Mouse (Mus musculus): ENCODE measurements around the gene Tenm2.

The Tenm2 gene

DNA sequence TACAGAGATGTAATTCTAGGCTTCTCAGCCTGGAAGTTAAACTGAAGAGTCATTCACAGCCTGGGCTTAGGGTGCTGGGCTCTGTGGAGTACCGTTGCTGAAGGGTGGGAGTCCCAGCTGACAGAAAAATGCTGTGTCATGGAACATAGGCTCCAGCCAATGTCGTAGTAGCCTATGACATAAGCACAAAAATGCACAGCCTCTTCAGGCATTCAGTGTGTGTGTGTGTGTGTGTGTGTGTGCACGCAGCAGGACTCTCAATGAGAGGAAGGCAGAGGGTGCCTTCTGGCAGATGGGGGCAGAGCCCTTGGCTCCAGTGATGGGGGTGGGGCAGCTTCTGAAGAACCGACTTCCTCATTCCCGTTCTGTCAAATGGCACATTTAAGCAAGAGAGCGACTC is 1083.5 kb downstream of the Tenm2 start:
- TF ChIP-seq GATA4 (IDR thresholded peaks at IDR 0.05; ENCODE audit: insufficient replicate concordance, low read length): no peak

DNA sequence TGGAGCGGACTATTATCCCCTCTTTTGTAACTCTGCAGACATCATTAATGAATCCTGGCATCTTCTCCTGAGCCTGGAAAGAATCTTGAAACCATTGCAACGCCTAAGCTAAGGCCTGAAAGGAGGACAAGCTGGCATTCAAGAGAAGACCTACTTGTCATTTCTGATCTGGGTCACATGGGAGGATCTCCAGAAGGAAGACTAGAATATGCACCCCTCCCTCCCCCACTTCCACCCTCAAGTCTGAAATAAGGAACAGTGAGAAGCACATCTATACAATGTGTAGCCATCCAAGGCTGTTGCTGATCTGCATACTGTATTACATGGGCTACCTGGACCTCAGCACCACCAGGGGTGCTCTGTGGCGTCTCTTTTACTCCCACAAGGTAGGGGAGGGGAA is 1086.7 kb downstream of the Tenm2 start:
- TF ChIP-seq GATA4 (IDR thresholded peaks at IDR 0.05; ENCODE audit: insufficient replicate concordance, low read length): no peak

DNA sequence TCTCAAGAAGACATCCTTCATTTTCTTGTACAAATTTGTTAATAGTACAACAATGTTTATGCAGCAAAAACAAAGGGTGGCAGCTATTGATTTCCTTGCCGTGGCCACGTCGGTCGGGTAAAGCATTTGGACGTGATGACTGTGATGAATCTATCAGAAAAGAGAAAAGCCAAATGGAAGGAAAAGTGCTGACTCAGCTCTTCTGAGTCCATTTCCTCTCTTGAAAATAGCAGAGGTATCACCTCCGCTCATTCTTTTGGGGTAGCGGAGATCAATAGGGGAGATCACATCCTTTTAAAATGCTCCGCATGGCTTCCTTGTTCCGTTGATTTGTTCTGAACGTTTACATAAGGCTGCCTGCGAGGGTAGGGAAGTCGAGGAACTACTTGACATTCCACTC is 1090.7 kb downstream of the Tenm2 start:
- no peak for TF ChIP-seq GATA4 (IDR thresholded peaks at IDR 0.05; ENCODE audit: insufficient replicate concordance, low read length)

DNA sequence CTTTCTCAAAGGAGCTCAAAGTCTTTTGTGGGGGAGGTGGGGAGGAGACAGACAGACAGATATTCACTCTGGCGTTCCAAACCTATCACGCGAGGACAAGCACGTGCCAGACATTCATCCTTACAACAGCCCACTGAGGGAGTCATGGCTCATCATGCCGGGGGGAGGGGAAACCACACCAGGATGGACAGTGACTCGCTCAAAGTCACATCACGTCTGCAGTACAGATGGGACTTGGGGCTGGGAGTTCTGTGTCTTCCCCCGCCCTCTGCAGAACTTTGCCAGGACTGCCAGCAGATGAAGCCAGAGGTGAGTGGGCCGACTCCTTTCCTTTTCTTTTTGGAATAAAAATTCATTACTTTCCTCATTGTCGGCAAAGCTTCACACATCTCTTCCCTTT is 1095.4 kb downstream of the Tenm2 start:
- TF ChIP-seq GATA4 (IDR thresholded peaks at IDR 0.05; ENCODE audit: insufficient replicate concordance, low read length): no peak

DNA sequence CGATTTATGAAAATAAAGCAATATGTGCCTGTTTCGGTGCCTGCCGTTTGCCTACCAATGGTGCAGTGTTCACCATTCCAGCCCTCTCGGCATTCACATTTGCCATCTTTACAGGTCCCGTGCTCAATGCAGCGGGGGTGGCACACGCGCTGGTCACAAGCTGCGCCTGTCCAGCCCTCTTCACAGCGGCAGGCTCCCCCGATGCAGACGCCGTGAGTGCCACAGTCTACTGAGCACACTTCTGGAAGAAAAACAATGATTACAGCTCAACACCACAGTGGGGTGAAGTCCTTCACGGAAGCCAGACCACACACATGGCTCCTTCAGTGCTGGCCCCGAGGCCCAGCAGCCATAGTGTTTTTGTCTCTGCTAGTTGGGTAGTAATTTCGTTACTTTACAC is 1096.2 kb downstream of the Tenm2 start:
- no peak for TF ChIP-seq GATA4 (IDR thresholded peaks at IDR 0.05; ENCODE audit: insufficient replicate concordance, low read length)

DNA sequence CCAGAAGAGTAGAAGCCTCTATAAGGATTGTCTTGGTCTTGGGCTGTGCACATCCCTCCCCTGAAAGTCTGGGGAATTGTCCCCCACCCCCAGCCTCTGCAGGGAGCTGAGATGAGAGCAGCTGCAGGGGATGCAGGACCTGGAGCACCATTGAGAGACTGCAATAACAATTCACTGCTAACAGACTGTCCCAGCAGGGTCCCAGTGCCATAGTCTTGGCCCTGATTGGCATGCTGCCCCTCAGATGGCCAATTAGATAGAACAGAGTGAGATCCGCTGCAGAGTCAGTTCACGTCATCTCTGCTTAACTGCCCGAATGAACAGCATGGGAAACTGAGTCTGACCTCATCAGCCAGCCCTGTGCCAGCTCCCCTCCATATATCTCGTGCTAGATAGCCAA is 1097.9 kb downstream of the Tenm2 start:
- no peak for TF ChIP-seq GATA4 (IDR thresholded peaks at IDR 0.05; ENCODE audit: insufficient replicate concordance, low read length)

DNA sequence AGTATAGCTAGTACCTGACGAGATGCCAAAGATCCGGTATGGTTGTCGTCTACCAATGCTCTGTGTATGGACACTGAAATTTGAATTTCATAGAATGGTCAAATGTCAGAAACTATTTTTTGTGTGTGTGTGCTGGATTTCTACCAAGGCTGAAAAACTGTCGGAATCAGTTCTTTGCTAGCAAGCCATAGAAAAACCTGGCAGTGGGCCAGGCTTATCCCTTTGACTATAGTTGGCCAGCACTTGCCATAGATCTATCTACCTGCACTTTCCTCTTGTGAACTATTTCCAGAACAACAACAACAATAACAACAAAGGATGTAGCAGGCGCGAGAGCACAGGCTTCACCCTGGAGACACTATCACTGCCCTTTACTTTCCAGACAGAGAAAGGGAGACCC is 1098.5 kb downstream of the Tenm2 start:
- TF ChIP-seq GATA4 (IDR thresholded peaks at IDR 0.05; ENCODE audit: insufficient replicate concordance, low read length): no peak

DNA sequence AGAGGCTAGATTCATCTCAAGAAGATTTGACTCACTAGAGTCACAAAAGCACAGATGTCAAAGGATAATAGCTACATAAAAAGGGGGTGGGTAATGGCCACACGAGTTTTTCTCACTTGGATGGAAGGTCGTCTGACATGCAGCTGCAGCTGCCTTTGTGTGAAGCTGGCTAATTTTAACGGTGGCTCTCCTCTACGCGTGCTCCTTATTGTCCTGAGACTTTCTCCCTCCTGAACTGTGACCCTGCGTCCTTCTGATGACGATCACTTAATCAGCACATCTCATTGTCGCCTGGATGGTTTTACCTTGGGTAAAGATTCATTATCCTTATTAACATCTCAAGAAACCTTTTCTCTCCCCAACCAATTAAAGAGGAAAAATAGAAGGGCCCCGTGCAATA is 1101.1 kb downstream of the Tenm2 start:
- no peak for TF ChIP-seq GATA4 (IDR thresholded peaks at IDR 0.05; ENCODE audit: insufficient replicate concordance, low read length)

DNA sequence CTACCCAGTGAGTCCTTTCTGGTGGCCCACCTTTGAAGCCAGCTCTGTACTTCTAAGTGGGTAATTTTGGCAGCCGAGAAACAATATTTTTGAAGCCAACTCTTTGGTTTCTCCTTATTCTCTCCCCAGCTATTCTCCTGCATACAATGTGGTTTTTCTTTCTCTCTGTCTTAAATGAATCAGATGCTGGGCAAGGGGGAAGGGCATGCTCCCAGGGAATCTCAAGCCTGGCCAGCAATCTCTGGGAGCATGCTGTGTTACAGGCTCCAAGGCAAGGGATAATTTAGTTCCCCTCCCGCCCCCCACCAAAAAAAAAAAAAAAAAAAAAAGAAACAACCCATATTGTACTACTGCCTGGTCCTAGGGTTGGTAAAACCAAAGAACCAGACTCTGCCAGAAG is 1112.5 kb downstream of the Tenm2 start:
- TF ChIP-seq GATA4 (IDR thresholded peaks at IDR 0.05; ENCODE audit: insufficient replicate concordance, low read length): no peak

DNA sequence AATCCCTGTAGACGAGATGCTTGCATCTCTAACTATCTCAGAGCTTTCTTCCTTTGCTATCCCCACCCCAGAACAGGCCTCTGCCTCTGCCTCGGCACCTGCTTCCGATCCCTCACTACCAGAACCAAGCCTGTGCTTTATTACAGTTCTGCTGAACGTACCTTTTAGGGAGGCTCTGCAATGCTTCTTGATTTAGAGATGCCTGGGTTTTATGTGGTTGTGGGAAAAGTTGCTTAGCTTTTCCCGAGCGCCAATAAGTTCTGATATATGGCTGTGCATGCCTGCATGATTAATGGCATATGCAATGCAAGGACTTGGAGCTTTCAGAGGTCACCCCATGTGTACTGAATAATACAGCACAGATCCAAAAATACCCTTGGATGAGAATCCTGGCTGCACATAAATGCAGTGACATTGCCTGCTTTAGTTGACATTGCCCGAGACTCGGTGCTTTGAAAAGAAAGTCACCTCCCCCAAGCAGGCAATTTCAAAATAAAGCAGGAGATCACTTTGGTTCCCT is 1114.3 kb downstream of the Tenm2 start:
- no peak for TF ChIP-seq GATA4 (IDR thresholded peaks at IDR 0.05; ENCODE audit: insufficient replicate concordance, low read length)

DNA sequence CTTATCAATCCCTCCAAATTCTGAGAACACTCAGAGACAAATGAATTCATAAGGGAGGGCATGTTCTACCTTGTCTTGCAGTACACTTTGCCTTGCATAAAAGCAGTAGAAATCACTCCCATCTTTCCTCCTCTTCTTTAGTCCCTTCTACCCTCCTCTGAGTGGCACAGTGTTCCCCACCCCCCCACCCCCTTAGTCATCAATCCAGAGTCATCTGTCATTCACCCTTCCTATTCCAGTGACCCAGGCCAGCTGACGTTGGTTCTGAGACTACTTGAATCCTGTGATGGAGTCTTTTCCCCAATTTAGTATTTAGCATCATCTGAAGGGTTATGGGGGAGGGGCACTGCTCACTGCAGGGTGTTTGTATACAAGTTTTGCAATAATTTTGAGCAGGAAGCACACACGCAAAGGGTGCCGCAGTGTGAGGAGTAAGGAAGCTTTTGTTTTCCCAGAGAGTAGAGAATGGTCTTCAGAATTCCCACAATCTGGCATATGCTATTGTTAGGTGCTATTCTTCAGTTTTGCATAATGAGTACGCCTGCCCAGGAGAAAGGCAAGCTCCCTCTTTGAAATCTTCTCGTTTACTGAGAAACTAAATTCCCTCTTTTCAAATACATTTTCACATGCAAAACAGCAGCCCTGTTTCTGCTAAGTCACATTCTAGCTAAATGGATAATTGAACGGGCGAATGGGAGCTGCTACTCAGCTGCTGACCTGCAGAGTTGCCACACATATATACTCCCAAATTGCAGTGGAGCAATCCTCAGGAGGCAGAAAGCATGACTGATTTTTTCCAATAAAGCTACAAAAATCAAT is 1115.0 kb downstream of the Tenm2 start:
- no peak for TF ChIP-seq GATA4 (IDR thresholded peaks at IDR 0.05; ENCODE audit: insufficient replicate concordance, low read length)

DNA sequence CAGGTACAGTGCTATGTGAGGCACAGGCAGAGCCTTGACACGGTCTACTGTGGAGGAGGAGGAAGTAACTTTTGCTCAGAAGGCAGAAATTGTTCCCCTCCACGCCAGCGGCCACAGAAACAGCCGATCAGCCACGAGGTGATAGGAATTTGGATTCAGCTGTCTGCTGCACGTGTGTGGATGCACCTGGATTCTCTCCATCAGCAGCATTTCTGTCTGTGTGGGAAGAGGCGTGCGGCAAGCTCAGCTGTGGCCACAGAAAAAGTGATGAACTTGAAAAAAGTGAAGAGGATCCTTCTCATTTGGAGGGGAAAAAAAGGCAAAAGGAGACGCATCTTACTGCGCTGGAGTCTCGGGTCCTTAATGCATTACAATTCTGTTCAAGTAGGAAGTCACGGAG is 1122.4 kb downstream of the Tenm2 start:
- TF ChIP-seq GATA4 (IDR thresholded peaks at IDR 0.05; ENCODE audit: insufficient replicate concordance, low read length): no peak

DNA sequence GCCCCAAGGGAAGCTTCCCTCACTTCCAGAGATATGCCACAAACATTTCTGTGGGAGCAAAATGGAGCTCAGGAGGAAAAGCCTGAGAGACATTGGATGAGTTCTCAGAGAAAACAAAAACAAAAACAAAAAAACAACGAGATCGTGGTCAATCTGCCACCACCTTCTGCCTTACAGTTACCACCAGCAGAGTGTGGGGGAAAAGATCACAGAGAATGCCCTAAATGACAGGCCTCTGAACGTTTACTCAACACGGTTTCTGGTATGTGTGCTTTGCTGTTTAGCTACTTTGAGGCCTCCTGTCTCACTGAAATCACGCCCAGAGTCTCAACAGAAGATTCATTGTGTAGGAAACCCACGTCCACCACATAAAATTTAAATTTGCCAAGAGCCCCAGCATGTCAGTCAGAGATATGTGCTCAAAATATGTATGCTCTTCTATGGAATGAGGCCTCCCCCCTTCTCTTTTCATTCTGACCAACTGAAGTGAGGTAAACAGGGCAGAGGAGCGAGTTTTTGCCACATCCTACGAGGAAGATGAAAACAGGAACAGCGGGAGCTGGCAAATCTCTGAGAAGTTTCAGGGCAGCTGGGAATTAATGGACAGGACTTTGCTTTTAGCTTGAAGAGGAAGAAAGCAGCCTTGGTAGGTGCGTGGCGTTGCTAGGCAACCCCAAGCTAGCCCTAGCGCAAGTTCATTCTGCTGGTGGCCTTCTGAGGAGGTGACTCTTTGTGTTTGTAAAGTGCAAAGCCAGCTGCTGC is 1126.6 kb downstream of the Tenm2 start:
- TF ChIP-seq GATA4 (IDR thresholded peaks at IDR 0.05; ENCODE audit: insufficient replicate concordance, low read length): no peak

DNA sequence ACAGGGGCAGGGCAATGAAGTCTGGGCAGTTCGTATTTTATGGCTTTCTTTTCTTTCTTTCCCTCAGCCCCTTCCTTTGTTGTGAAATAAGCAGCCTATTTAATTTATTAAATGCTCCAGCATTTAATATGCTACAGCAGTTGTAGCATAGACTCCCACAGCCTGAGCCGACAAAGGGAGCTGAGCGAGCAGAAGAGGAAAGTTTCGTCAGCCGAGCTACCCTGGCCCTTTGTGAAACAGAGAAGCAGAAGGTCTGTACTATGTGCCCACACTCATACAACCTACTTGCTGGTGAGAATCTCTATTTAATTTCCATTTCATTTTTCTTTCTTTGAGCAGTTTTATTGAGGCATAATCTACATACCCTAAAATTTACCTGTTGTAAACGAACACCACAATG is 1127.9 kb downstream of the Tenm2 start:
- TF ChIP-seq GATA4 (IDR thresholded peaks at IDR 0.05; ENCODE audit: insufficient replicate concordance, low read length): no peak

DNA sequence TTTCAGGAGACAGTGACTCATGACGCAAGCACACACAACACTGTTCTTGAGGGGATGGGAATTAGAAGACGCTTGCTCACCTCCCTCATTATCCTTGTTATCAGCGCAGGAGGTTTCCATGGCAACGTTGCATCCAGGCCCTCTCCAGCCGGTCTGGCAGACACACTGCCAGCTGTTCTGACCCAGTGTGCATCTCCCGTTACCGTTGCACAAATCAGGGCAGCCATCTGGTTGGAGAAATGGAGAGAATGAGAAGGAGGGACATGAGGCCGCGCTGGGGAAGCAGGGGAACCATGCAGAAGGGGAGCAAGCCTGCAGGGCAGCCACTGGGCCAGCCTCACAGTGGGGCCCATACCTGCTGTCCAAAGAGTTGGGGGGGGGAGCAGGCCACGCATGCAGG is 1129.1 kb downstream of the Tenm2 start:
- TF ChIP-seq GATA4 (IDR thresholded peaks at IDR 0.05; ENCODE audit: insufficient replicate concordance, low read length): no peak

DNA sequence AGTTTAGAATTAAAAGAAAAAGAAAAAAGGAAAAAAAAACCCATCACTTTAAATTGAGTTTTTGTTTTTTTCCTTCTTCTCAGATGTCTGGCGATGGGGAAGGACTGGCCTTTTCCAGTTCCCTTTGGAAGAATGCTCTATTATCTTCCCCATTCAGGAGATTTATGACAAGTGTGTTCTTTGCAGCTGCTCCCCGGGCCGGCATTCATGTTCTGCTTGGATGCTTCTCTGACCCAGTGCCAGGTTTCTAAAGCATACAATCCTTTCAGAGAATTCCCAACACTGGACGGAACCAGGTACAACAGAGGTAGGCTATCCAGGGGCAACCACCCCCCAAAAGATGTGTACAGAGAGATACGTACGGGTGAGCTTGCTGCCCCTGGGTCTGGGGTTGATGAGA is 1132.2 kb downstream of the Tenm2 start:
- TF ChIP-seq GATA4 (IDR thresholded peaks at IDR 0.05; ENCODE audit: insufficient replicate concordance, low read length): no peak
